Mouse (Mus musculus): ENCODE measurements around the gene Hyal3.

Hyal3 gene

DNA sequence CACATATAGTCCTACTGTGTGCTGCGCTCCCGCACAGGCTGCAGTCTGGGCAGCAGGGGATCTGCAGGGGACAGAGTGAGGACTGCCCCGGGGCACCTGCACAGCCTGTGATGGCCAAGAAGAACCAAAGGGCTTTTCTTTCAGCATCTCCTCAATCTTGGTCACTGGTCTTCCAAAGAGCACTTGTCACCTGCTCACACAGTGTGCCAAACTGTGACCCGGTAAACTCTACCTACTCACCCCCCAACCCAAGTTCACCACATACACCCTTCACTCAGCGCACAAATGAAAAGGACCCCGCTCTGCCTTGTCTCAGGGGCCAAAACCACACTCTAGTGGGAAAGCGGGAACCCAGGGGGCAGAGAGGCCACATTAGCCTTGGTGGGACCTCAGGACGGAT is 51.2 kb downstream of the Hyal3 start:
- CTCF ChIA-PET = no interaction called here

DNA sequence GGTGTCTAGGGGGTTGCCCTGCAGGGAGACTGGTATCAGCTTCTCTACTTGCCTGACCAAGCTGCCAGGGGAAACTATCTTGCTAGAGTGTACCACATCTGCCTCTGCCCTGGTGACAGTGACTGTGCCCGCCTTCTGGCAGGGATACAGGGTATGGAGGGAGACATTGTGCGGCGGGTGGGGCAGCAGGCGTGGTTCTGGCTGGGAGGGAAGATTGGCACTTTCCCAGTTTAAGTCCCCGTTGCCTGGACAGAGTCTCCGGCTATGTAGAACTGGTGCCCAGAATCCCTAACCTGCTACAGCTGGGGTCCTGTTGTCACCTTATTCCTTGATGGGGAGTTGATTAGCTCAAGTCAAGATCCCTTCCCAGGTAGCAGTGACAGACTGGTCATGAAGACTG is 51.9 kb downstream of the Hyal3 start:
- CTCF ChIA-PET = interaction anchor here (0.8 kb wide), 2 partner anchors 13 to 30 kb away, joined by 3 read pairs; no protein-coding TSS in a partner anchor

DNA sequence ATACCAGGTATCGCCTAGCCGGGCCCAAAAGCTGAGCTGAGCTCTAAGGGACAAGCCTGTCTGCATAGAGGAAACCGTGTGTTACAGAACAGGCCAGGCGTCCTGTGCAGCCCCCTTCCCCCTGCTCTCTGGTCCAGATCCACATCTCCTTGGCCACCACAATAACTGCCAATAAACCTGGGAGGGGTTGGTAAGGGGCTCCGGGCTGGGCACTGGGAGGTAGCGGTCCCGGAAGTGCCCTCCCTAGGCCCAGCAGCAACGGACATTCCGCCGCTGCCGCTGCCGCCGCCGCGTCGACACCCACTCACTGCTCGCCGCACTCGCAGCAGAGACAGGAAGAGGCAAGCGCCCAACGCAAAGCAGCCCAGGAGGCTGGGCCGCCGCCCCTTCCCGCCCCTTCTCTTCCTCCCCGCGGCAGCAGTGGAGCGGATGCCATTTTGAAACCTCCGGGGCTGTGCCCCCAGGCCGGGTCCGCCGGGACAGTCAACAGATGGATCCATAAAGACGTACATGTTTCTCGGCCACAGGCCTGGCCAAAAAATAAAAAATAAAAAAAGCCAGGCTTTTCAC is 52.6 kb downstream of the Hyal3 start:
- CTCF ChIA-PET = interaction anchor here (0.8 kb wide), 2 partner anchors 14 to 31 kb away, joined by 3 read pairs; no protein-coding TSS in a partner anchor

DNA sequence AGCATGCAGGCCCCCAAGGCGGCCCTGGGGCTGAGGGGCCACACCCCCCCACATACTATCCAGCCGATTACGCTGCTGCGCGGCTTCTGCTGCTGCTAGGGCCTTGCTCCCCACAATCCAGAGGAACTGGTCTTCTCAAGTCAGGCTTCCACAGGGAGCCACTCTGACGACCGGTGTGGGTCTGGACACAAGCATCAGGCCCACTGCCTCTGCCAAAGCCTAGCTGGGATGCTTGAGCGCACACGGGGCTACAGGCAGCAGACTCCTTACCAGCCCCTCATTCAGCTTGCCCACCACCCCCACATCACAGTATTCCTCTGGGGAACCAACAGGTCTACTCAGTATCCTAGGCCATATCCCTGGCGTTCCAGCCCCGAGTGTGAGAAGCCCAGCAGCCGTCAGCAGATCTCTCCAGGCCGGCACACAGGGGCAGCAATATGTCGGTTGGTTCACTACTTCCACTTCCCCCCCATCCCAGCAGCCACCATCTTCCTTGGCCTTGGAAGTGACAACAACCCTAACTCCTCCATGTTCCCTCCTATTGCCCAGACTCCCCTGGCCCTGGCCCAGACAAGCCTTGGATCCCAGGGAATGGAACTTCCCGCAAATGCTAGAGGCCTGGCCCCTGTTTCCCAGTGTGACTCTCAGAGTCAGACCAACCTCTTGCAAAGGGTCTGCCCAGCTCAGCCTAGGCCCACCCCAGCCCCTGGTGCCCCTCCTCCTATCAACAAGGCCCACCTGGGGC is 53.2 kb downstream of the Hyal3 start:
- CTCF ChIA-PET = no interaction called here

DNA sequence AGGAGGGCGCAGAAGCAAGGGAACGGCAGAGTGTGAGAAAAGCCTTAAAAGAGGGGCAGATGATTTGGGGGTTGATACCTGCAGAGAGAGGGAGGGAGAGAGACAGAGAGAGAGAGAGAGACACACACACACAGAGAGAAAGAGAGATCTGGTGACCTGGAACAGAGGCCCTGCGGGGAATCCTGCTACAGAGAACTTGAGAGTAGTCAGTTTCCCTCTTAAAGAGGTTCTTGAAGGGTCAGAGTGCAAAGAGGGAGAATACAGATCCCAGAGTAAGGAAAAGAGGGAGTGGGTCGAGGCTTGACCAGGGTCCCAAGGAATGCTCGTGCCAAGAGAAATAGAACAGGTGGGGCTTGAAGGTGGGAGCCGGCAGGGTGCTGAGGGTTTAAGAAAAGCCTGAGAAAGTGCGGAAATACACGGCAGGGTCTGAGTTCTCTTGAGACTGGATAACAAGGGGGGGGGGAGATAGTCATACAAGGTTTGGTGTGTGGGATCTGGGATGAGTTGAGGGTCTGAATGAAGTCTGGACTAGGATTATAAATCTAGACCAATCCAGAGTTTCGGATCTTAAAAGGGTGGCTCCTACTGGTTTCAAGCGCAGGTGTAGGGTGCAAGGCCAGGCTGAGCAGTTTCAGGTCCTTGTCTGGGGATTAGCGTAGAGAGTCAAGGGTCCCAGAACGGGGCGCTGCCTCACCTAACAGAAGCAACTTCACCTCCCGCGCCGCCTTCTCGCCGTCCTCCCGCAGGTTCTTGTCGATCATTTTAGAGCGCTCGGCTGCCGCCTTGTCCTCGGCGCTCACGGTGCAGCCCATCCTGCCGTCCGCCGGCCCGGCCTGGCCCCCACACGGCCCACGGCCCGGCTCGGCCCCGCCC is 54.0 kb downstream of the Hyal3 start:
- CTCF ChIA-PET = no interaction called here

DNA sequence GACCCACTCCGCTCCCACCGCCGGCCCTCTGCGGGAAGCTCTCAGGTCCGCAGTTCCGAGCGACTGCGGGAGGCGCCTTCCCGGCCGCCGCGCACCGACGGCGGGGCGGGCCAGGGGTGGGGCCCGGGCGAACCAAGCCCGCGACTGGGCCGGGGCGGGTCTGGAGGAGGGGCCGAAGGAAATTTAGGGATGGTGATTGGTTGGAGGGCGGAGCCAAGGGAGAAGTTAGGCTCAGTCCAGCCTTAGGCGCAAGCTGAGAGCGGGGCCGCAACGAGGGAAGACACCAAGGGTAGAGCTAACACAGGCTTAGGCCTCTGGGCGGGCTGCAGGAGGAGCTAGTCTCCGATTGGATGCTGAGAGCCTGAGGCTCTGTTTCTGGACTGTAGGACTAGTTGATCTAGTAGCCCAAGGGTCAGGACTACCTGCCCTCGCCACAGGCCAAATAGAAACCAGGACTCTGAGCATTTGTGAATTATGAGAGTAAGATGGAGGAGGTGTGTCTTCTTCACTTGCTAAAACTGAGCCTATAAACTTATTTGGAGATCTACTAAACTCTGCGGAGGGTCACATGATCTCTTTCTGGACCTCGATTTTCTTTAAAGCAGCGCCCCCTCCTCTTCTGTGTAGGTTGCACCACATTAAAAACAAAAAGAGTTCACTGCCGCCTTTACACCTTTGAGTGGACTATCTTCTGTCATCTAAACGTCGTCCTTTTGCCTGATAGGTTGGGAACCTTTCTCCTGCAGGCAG is 54.8 kb downstream of the Hyal3 start, which contains the start of gene Gnai2:
TSS of gene Gnai2 (minus strand) at position 89 of the 750 bp plus-strand sequence.
- CTCF ChIA-PET = interaction anchor here (1.1 kb wide), 1 partner anchor 48 kb away, joined by 3 read pairs; the partner anchor contains the start of gene Ifrd2

All from spleen, embryonic (tissue).